Mouse (Mus musculus) limb, embryonic 14.5 days (tissue): ENCODE results near the gene Rab6b. TPM values are rescaled to one million over a fixed set of nuclear protein-coding genes. Genes with fewer than 3 reads are reported as not detected.
A peak's percentile ranks its signal among the peaks of the same experiment; 100 is the strongest.

ENCODE experiments used
- ATAC-seq: fragments of 200-750 bp; cut with Nextera tagmentation; 2 replicates; pipeline ENCODE4 v1.8.0; 2017; ENCODE audit warnings: low read depth, moderate number of reproducible peaks, moderate TSS enrichment; ENCODE audit not compliant: low FRiP score
- DNase-seq: peaks from one replicate; pipeline ENCODE4 v3.0.0-alpha.2; 2015; ENCODE audit warnings: low spot score
- H3K27ac ChIP-seq: fragments of 300-500 bp; sonication (generic); replicated peaks from 2 replicates; pipeline ENCODE4 v1.5.1; 2014; ENCODE audit warnings: low read depth, mild to moderate bottlenecking, low read length, moderate library complexity, mixed read lengths
- H3K27me3 ChIP-seq: fragments of 300-500 bp; sonication (generic); 2 replicates; pipeline ENCODE4 v1.6.1; 2014; ENCODE audit warnings: low read length, mixed read lengths; ENCODE audit not compliant: control insufficient read depth, insufficient read depth
- H3K36me3 ChIP-seq: fragments of 300-500 bp; sonication (generic); 2 replicates; pipeline ENCODE4 v1.6.1; 2014; ENCODE audit warnings: mild to moderate bottlenecking, low read length, moderate library complexity, mixed read lengths; ENCODE audit not compliant: control insufficient read depth, insufficient read depth
- H3K4me1 ChIP-seq: fragments of 300-500 bp; sonication (generic); 2 replicates; pipeline ENCODE4 v1.6.1; 2014; ENCODE audit warnings: antibody characterized with exemption, low read length, mixed read lengths; ENCODE audit not compliant: control insufficient read depth, insufficient read depth
- H3K4me2 ChIP-seq: fragments of 300-500 bp; sonication (generic); replicated peaks from 2 replicates; pipeline ENCODE4 v1.6.1; 2014; ENCODE audit warnings: low read depth, mild to moderate bottlenecking, low read length, moderate library complexity; ENCODE audit not compliant: severe bottlenecking
- H3K4me3 ChIP-seq: fragments of 300-500 bp; sonication (generic); replicated peaks from 2 replicates; pipeline ENCODE4 v1.5.1; 2014; ENCODE audit warnings: low read length
- H3K9ac ChIP-seq: fragments of 300-500 bp; sonication (generic); 2 replicates; pipeline ENCODE4 v1.6.1; 2014; ENCODE audit warnings: mild to moderate bottlenecking, low read depth, low read length, moderate library complexity; ENCODE audit not compliant: severe bottlenecking
- H3K9me3 ChIP-seq: fragments of 300-500 bp; sonication (generic); 2 replicates; pipeline ENCODE4 v1.6.1; 2016; ENCODE audit warnings: low read length; ENCODE audit not compliant: control insufficient read depth
- POLR2A ChIP-seq: fragments of 200-500 bp; IDR thresholded peaks from 2 replicates; pipeline ENCODE4 v1.8.0; 2012; ENCODE audit warnings: inconsistent platforms, mild to moderate bottlenecking, moderate library complexity, borderline replicate concordance; ENCODE audit not compliant: insufficient read depth, insufficient read length; ENCODE audit errors: extremely low read depth
- WGBS: fragments of 180-500 bp; shearing (Covaris S2); extraction: QIAGEN DNeasy Blood & Tissue Kit; methylation state at CpG from one replicate; pipeline ENCODE4 v1.1.7; 2014; 5-methylcytosine and 5-hydroxymethylcytosine counted together
- polyA plus RNA-seq, 2 experiments: library from polyadenylated mRNA; depleted of rRNA in 1 of 2; stranded (reverse) in 1 of 2; unstranded in 1 of 2; fragments of >200 nt; fragmentation: Nextera tagmentation in 1 of 2; extraction: Ambion mirVana in 1 of 2; gene quantifications; 2 replicates each; pipeline versions ENCODE4 v1.2.1 to v1.2.3; 2012 to 2014

Rab6b gene
- polyA plus RNA-seq (2012; rRNA removed) (8.1 and 9.6 TPM in 2 replicates), polyA plus RNA-seq (2014; fragmentation: Nextera tagmentation; extraction: Ambion mirVana) (3.5 and 4.2 TPM in 2 replicates)

DNA sequence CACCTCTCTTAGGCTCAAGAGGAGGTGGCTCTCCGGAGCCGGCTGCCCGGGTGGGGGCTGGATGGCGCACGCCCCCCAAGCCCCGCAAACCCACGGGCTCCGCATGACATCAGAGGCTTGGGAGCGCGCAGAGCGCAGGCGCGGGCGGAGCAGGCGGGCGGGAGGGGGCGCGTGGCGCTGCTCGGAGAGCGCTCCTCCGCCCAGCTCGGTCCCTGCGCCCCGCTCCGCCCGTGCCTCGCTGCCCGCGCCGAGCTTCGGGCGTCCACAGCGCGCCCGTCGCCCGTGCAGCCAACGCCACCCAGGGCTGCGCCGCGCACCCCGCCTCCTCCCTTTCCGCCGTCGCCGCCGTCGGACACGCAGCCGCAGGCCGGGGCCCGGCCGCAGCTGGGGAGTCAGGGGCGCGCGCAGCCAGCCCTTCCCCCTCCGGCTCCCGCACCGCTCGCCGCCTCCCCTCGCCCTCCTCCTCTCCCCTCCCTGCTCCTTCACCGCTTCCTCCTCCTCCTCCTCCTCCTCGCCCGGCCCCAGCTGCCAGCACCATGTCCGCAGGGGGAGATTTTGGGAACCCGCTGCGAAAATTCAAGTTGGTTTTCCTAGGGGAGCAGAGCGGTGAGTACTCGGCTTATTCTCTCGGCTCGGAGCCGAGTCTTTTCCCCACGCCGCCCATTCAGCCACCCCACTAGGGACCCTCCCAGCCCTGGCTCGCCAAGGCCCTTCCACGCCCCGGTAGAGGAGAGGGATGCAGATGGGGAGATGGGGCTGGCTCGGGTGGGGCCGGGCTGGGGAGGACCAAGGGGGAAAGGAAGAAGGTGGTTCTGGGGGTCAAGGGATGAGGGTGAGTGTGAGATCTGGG lies at the start of gene Rab6b:
TSS of gene Rab6b (plus strand) at position 167 of the 850 bp plus-strand sequence.
- H3K4me3 ChIP-seq = peak within 1 kb of the TSS; percentile 71
- peak; percentile 75 for ATAC-seq
- under 1% methylated on average over 62 of the region's 81 CpGs for whole genome bisulfite sequencing
- peak; percentile 67 for DNase-seq
- TF ChIP-seq POLR2A = no peak
- H3K9me3 ChIP-seq = no peaks in the 10 kb centered on the region
- peaks cover 12% of the 10 kb centered on the region for H3K4me1 ChIP-seq
- H3K9ac ChIP-seq = peak within 1 kb of the TSS; percentile 69
- H3K27me3 ChIP-seq = peaks cover 35% of the 10 kb centered on the region
- peak within 1 kb of the TSS; percentile 94 for H3K4me2 ChIP-seq
- no peak within 1 kb of the TSS for H3K27ac ChIP-seq
- no peaks in the 10 kb centered on the region for H3K36me3 ChIP-seq

DNA sequence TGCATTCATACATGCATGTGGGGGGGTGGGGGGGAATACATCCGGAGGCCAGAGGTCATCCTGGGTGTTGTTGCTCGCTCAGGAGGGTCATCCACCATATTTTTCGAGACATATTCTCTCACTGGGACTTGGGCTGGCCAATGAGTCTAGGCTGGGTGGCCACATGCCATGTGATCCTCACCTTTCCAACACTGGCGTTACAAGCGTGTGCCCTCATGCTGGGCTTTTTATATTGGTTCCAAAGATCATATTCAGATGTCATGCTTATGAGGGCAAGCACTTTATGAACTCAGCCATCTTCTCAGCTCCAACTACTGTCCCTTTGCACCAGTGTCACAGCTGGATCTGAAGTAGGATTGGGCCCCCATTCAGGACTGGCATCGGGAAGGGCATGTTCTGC lies 48.0 kb upstream of the Rab6b start:
- H3K9me3 ChIP-seq = no peaks in the 10 kb centered on the region
- no peak overlapping the region for H3K27ac ChIP-seq
- DNase-seq (no peak), ATAC-seq (no peak)
- H3K36me3 ChIP-seq = no peaks in the 10 kb centered on the region
- TF ChIP-seq POLR2A = no peak
- no peak overlapping the region for H3K4me3 ChIP-seq
- WGBS = 97% methylated on average over 6 of the region's 6 CpGs
- no peaks in the 10 kb centered on the region for H3K27me3 ChIP-seq
- peaks cover 5% of the 10 kb centered on the region for H3K4me1 ChIP-seq
- no peak overlapping the region for H3K9ac ChIP-seq
- H3K4me2 ChIP-seq = no peak overlapping the region

DNA sequence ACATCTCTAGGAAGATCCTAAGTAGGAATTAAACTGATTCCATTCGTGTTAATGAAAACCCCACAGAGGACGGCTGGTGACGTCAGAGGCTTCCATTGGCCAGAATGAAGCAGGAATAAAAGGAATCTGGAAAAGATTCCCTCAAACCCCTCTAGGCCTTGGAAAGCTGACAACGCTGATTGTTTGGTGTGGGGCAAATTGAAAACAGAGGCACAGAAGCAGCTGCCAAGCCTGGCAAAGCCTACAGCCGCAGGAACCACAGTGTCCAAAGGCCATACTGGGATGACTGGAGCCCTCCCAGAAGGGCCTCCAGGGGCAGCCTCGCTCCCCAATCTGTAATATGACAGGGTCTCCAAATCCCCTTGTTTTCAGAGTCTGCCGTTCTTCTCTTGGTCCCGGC lies 44.7 kb upstream of the Rab6b start:
- ATAC-seq (peak; percentile 42; the same call in 1 of the 2 replicates), DNase-seq (peak; percentile 80)
- 52% methylated on average over 8 of the region's 8 CpGs for WGBS
- H3K27me3 ChIP-seq = no peaks in the 10 kb centered on the region
- H3K9me3 ChIP-seq = no peaks in the 10 kb centered on the region
- peaks cover 5% of the 10 kb centered on the region for H3K4me1 ChIP-seq
- H3K36me3 ChIP-seq = no peaks in the 10 kb centered on the region
- no peak overlapping the region for H3K4me3 ChIP-seq
- 0 out of 2 replicates have a peak overlapping the region, but pooled peaks have one; percentile 38 for H3K27ac ChIP-seq
- no peak for TF ChIP-seq POLR2A
- H3K9ac ChIP-seq = no peak overlapping the region
- no peak overlapping the region for H3K4me2 ChIP-seq

DNA sequence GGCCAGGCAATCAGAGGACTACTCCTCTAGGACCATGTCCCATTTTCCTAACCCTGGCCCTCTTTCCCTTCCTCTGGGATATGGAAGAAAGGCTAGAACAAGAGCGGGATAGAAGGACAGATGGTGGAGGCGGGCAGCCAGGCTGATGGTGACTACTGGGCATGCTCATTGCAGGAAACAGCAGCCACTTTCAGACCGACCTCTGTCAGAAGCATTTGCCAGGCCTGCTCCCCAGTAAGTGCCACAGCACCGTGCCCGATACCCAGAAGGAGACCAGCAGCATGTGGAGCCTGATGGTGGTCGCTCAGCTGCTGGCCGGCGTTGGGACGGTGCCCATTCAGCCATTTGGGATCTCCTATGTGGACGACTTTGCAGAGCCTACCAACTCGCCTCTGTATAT lies 43.9 kb upstream of the Rab6b start:
- TF ChIP-seq POLR2A = no peak
- H3K36me3 ChIP-seq = no peaks in the 10 kb centered on the region
- no peaks in the 10 kb centered on the region for H3K27me3 ChIP-seq
- WGBS = 84% methylated on average over 11 of the region's 11 CpGs
- H3K4me3 ChIP-seq = no peak overlapping the region
- DNase-seq (no peak), ATAC-seq (no peak)
- H3K4me1 ChIP-seq = peaks cover 5% of the 10 kb centered on the region
- H3K9ac ChIP-seq = no peak overlapping the region
- no peak overlapping the region for H3K4me2 ChIP-seq
- H3K9me3 ChIP-seq = no peaks in the 10 kb centered on the region
- no peak overlapping the region for H3K27ac ChIP-seq

DNA sequence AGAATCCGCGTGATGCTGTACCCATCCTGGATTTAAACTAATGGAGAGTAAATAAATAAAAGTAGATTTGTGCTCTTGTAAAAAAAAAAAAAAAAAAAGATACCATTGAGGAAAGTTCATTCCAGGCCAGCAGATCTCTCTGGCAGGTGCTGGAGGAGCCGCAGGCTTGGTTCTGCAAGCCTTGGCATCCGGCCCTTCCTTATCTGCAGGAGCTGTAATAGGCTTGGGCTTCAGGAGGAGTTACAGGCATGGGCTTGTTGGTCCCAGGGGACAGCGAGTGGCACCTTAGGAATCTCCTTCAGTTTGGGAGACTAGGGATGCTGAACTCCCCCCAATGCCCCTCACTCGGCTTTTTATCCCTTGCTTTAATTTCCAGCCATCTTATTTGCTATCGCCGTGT lies 42.8 kb upstream of the Rab6b start:
- TF ChIP-seq POLR2A = no peak
- Histone ChIP-seq H3K27me3 (no peaks in the 10 kb centered on the region), H3K4me1 (peaks cover 5% of the 10 kb centered on the region), H3K4me3 (no peak overlapping the region), H3K9ac (no peak overlapping the region), H3K36me3 (no peaks in the 10 kb centered on the region), H3K9me3 (no peaks in the 10 kb centered on the region), H3K27ac (no peak overlapping the region), H3K4me2 (no peak overlapping the region)
- DNase-seq (no peak), ATAC-seq (no peak)
- WGBS = 89% methylated on average over 8 of the region's 8 CpGs
